Mouse (Mus musculus): ENCODE measurements at regions not wholly inside any gene's neighbourhood (a gene's known extent, or its start where the extent isn't known, plus 50 kb on each side); places are given as distances from the start of the nearest gene placed in this dataset.

DNA sequence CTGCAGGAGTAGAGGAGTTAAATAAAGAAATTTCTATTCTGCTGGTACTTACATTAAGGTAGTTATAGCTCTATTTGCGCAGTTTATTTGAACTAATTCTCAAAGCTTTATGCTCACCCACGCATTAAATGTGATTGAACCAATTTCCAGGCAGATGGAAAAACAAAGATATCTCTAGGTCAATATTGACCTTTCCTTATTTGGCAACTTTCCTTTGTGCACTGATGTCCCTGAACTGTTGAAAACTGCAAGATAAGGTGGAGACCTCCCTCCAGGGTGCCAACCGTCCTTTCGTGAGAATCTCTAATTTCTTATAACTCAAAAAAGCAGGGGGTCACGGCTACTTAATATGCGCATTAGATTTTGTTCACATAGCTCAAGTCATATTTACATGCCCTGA, 52.6 kb upstream of the Prss23 start:
- peak; percentile 36 for DNase-seq (ENCODE audit: low read depth)
- TF ChIP-seq POLR2A (IDR thresholded peaks at IDR 0.05; ENCODE audit: borderline replicate concordance, extremely low read depth, insufficient read depth, insufficient read length, poor library complexity, severe bottlenecking) (no peak), CTCF (IDR thresholded peaks at IDR 0.05; ENCODE audit: borderline replicate concordance, extremely low read depth, insufficient read depth, insufficient read length) (no peak)
